Mouse (Mus musculus): ENCODE data around the gene St6galnac5. TPM values are rescaled to one million over a fixed set of nuclear protein-coding genes. Genes with fewer than 3 reads are reported as not detected.

The St6galnac5 gene
- polyA plus RNA-seq, 1 experiment from 2014 or later = 0.09 TPM

DNA sequence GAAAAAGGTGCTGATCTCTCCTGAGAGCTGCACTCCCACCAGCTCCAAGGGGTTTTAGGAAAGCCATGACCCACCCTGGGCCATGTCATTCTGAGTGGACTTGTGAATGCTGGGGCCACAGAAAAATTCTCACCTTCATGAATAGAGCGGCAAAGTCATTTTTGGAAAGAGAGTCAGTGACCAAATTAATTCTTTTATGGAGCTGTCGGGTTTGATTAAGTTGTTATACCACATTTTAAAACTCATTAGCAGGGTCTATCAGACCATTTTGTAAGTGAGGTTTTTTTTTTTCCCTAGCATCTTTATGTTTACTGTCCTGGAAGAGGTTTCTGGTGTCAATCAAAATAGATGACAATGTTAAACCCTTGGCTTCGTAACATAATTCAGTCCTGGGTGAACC, 98.5 kb downstream of the St6galnac5 start:
- Histone ChIP-seq H3K4me1 (replicated peaks) (peaks cover 10% of the 10 kb centered on the region; the same call in 1 of the 2 replicates), H3K36me3 (no peaks in the 10 kb centered on the region), H3K4me2 (no peak overlapping the region), H3K9me3 (replicated peaks) (no peaks in the 10 kb centered on the region), H3K9ac (no peak overlapping the region), H3K27ac (no peak overlapping the region), H3K27me3 (no peaks in the 10 kb centered on the region), H3K4me3 (no peak overlapping the region)
- no peak for ATAC-seq (replicated peaks; ENCODE audit: insufficient number of reproducible peaks, insufficient read depth, low FRiP score, low read depth)
- WGBS = 71% methylated on average over 3 of the region's 3 CpGs

DNA sequence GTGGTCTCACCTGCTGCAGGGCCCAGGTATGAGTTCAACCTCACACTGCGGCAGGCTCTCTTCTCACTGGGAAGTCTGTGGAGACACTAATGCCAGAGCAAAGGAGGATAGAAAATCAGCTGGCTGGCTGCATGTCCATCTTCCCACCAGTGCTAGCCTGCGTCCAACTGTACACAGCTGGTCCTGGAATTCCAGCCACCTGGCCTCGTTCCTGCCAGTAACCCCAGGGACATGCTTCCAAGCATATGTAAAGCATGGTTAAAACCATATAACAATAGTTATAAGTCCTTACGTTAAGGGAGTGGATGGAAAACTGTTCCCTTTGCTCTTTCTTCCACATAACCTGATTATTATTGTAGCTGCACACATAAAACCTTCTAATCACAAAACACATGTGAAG, 100.3 kb downstream of the St6galnac5 start:
- no peaks in the 10 kb centered on the region for H3K36me3 ChIP-seq
- H3K9me3 ChIP-seq (replicated peaks) = no peaks in the 10 kb centered on the region
- H3K4me1 ChIP-seq (replicated peaks) = peaks cover 10% of the 10 kb centered on the region; the same call in 1 of the 2 replicates
- no peaks in the 10 kb centered on the region for H3K27me3 ChIP-seq
- H3K9ac ChIP-seq = no peak overlapping the region
- H3K27ac ChIP-seq = no peak overlapping the region
- no peak overlapping the region for H3K4me3 ChIP-seq
- ATAC-seq (replicated peaks; ENCODE audit: insufficient number of reproducible peaks, insufficient read depth, low FRiP score, low read depth) = no peak
- no peak overlapping the region for H3K4me2 ChIP-seq
- 72% methylated on average over 4 of the region's 4 CpGs for WGBS

DNA sequence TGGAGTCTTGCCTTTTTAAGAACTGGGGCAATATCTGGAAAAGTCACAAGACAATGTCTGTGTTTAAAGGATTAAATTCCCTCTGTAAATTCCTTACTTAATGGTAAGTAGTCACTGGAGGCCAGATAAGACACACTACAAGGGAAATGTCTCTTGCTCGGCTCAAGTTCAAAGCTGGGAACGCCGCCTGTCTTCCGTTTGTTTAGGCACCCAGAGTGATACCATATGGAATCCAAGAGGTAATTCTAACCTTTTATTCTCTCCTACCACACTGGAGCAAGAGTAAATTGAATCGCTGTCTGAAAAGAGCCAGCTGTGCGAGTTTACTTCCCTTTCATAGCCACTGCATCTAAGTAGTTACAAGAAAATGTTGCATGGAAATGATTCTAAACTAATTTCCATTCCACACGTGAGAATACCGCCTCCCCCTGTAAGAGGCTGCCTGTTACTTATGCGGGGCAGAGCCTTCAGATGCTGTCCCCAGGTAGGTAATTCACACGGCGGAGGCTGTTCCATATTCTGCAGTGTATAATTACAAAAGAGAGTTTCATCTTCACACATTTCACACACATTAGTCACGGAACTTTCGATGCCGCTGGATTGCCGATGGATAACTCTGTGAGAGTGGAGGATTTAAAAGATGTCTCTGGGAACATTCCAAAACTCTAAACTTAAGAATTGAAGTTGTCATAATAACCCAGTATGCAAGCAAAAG, 101.8 kb downstream of the St6galnac5 start:
- Histone ChIP-seq H3K9me3 (replicated peaks) (no peaks in the 10 kb centered on the region), H3K9ac (no peak overlapping the region), H3K4me3 (no peak overlapping the region), H3K27ac (no peak overlapping the region), H3K36me3 (no peaks in the 10 kb centered on the region), H3K27me3 (no peaks in the 10 kb centered on the region), H3K4me2 (no peak overlapping the region), H3K4me1 (replicated peaks) (peaks cover 10% of the 10 kb centered on the region; the same call in 1 of the 2 replicates)
- ATAC-seq (replicated peaks; ENCODE audit: insufficient number of reproducible peaks, insufficient read depth, low FRiP score, low read depth) = no peak
- 57% methylated on average over 15 of the region's 15 CpGs for WGBS

DNA sequence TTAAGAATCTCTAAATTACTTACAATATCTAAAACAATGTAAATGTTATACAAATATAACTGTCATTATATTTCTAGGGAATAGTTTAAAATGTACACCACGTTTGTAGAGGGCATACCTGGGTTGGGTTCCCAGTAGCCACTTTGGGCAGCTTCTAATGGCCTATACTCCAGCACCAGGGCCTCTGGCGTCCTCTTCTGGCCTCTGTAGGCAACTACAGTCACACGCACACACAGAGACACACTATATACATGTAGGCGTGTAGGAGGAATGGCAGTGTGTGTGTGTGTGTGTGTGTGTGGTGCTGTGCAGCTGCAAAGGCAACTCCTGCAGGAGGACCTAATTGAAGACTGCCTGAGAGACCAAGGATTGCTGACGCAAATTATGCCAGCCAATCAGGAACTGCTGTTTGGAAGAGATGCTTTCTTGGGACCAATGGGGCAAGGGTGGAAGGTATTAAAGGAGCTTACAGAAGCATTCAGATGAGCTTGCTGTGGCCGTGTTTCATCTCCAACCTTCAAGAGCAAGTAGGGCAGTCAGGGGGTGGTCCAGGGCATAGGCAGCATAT, 106.2 kb downstream of the St6galnac5 start:
- H3K27me3 ChIP-seq = no peaks in the 10 kb centered on the region
- H3K4me3 ChIP-seq = no peak overlapping the region
- H3K36me3 ChIP-seq = no peaks in the 10 kb centered on the region
- H3K4me1 ChIP-seq (replicated peaks) = no peaks in the 10 kb centered on the region
- no peak overlapping the region for H3K27ac ChIP-seq
- no peak overlapping the region for H3K9ac ChIP-seq
- WGBS = 83% methylated on average over 6 of the region's 6 CpGs
- no peak overlapping the region for H3K4me2 ChIP-seq
- no peaks in the 10 kb centered on the region for H3K9me3 ChIP-seq (replicated peaks)
- no peak for ATAC-seq (replicated peaks; ENCODE audit: insufficient number of reproducible peaks, insufficient read depth, low FRiP score, low read depth)

DNA sequence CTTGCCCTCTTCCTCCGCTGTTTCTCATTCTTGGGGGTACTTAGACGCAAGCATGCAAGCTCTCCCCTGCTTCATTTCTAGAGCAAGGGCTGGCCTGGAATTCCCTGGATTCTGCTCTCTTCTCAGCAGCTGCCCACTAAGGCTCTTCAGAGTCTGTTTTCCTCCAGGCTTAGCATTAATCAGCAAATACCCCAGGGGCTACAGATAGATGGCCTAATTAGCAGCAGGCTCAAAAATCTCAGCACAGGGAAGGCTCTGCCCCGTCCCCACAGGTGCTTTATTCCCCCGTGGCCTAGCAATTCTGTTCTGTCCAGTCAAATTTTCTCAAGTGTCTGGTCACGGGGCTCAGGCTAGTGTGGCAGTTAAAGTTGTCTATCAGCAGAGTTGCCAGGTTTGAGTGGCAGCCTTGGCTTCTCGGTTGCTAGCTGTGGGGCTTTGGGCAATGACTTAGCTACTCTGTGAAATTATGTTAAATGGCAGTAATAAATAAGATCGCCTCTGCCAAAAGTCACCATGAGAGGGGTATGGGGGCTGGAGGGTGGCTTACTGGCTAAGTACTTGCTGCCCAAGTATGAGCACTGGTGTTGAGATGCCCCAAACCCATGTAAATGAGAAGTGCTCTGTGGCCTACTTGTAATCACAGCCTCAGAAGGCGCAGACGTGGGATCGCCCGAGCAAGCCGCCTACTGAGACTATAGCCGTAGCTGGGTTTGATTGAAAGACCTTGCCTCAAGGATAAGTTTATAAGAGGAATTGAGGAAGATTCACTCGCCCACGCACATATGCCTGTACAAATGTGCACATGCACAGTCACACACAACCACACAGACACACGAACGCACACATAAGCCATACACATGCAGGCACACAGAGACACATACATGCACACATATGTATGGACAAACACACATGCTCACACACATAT, 107.4 kb downstream of the St6galnac5 start:
- Histone ChIP-seq H3K27me3 (no peaks in the 10 kb centered on the region), H3K9ac (no peak overlapping the region), H3K4me1 (replicated peaks) (no peaks in the 10 kb centered on the region), H3K4me2 (no peak overlapping the region), H3K27ac (no peak overlapping the region), H3K9me3 (replicated peaks) (no peaks in the 10 kb centered on the region), H3K4me3 (no peak overlapping the region), H3K36me3 (no peaks in the 10 kb centered on the region)
- ATAC-seq (replicated peaks; ENCODE audit: insufficient number of reproducible peaks, insufficient read depth, low FRiP score, low read depth) = no peak
- 81% methylated on average over 17 of the region's 17 CpGs for WGBS

DNA sequence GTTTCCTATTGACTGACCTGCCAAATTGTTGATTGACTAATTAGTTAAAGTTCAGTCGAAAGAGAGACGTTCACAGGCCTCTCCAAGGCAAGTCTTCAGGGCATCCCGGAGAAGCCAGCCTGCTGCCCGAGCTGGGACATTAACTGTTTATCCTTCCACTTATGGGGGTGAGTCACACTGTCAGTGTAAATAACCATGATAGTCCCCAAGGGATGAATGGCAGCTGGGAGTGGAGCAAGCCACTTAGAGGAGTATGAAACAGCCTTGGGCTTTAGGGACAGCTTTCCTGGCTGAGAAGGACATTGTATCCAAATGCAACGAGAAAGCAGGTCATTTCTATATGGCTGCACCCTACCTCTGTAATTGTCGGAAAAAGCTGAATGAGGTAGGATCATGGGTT, 109.5 kb downstream of the St6galnac5 start:
- ATAC-seq (replicated peaks; ENCODE audit: insufficient number of reproducible peaks, insufficient read depth, low FRiP score, low read depth) = no peak
- no peaks in the 10 kb centered on the region for H3K9me3 ChIP-seq (replicated peaks)
- no peaks in the 10 kb centered on the region for H3K4me1 ChIP-seq (replicated peaks)
- H3K36me3 ChIP-seq = no peaks in the 10 kb centered on the region
- H3K9ac ChIP-seq = no peak overlapping the region
- no peak overlapping the region for H3K27ac ChIP-seq
- H3K4me3 ChIP-seq = no peak overlapping the region
- no peaks in the 10 kb centered on the region for H3K27me3 ChIP-seq
- no peak overlapping the region for H3K4me2 ChIP-seq
- 69% methylated on average over 6 of the region's 6 CpGs for WGBS

DNA sequence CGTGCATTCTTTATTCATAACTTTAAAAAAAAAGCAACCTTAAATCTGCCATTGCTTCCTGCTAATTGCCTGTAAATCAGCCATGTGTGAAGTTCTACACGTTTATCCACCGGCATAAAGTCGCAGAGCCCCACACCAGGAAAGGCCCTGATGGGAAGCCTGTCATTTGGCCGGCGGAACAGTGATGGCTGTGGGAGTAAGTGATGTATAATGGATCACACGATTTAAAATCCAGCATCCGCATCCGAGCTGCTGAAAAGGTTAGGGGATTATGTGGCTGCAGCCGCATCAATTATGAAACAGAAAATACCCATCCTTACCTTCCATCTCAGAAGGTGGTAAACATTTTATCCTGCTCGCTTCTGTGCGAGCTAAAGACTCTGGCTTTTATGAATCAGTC, 110.0 kb downstream of the St6galnac5 start:
- H3K27me3 ChIP-seq = no peaks in the 10 kb centered on the region
- no peak overlapping the region for H3K4me2 ChIP-seq
- no peaks in the 10 kb centered on the region for H3K4me1 ChIP-seq (replicated peaks)
- WGBS = 87% methylated on average over 12 of the region's 12 CpGs
- H3K4me3 ChIP-seq = no peak overlapping the region
- no peaks in the 10 kb centered on the region for H3K36me3 ChIP-seq
- no peak overlapping the region for H3K27ac ChIP-seq
- ATAC-seq (replicated peaks; ENCODE audit: insufficient number of reproducible peaks, insufficient read depth, low FRiP score, low read depth) = no peak
- no peaks in the 10 kb centered on the region for H3K9me3 ChIP-seq (replicated peaks)
- no peak overlapping the region for H3K9ac ChIP-seq

DNA sequence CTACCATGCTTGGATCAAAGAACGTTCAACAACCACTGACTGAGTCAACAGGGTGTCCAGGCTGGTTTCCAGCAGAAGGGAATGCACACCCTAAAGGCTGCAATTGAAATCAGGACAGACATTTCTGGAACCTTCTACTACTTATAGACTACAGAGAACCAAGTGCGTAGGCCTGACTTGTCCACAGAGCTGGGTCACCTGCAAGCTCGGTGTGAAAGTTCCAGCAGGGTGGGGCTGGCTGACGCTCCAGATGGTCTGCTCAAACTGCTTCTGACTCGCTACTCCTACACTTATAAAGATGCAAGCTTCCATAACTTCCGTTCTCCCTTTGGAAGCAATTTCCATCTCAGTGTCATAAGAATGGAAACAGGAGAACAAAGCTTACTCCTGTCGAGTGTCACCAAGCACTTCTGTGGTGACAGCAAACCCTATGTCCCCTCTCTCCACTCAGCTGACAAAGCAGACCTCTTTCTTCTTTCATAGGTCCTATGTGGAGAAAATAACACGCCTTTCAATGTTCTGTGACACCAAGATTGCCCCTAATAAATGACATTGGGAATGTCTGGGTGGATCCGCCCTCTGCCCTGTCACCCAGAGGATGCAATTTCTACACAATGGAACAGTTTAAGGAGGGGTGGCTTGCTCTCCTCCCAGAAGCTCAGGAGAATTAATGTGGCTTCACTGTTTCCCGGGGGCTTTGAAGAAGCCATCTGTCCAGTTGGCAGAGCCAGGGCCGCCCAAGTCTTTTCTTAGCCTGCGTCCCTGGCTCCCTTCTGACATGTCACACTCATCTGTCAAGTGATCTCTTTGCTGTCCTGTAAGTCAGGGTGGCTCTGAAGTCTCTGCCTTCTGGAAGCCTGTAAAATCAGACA, 114.2 kb downstream of the St6galnac5 start:
- H3K4me3 ChIP-seq = no peak overlapping the region
- no peak overlapping the region for H3K27ac ChIP-seq
- H3K9ac ChIP-seq = no peak overlapping the region
- H3K36me3 ChIP-seq = no peaks in the 10 kb centered on the region
- no peaks in the 10 kb centered on the region for H3K27me3 ChIP-seq
- 57% methylated on average over 12 of the region's 12 CpGs for WGBS
- no peaks in the 10 kb centered on the region for H3K4me1 ChIP-seq (replicated peaks)
- no peaks in the 10 kb centered on the region for H3K9me3 ChIP-seq (replicated peaks)
- no peak for ATAC-seq (replicated peaks; ENCODE audit: insufficient number of reproducible peaks, insufficient read depth, low FRiP score, low read depth)
- H3K4me2 ChIP-seq = no peak overlapping the region

DNA sequence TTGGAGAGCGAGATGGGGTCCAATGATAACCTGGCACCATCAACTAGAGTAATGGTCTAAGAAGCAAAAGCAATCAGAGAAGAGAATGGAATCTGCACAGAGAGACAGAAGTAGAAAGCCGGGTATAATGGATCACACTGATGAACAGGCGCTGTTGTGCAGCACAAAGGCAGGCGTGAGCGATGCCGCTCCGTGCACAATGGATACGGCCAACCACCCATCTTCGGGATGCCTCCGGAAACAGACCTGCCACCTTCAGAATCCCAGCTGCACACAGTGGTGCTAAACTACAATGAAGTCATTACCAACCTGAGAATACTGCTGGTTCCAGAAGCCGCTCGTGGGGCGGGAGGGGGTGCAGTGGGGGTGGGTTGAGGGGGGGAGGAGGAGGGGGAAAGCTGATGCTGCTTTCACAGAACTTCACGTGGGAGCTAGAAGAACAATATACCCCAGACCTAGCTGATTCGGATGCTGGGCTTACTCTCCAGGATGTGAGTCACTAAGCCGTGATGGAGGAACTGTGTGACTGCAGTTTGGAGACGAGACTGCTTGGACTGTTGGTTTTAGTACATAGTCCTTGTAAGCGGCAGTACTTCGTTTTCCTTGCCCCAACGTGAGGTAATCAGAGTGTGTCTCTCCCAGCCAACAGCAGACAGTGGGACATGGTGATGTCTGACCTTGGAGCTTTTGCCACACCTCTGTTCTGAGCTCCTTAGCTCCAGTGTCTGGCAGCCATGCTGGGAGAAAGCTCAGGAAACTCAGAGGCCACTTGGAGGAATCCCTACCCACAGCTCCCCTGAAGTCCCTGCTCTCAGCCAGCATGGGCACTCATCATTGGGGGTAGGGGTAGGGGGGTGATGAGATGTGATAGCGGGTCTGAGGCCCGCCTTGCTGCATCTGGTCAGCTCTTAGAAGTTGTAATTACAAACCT, 115.7 kb downstream of the St6galnac5 start:
- no peak for ATAC-seq (replicated peaks; ENCODE audit: insufficient number of reproducible peaks, insufficient read depth, low FRiP score, low read depth)
- Histone ChIP-seq H3K4me3 (no peak overlapping the region), H3K9ac (no peak overlapping the region), H3K36me3 (no peaks in the 10 kb centered on the region), H3K4me1 (replicated peaks) (no peaks in the 10 kb centered on the region), H3K27ac (no peak overlapping the region), H3K4me2 (no peak overlapping the region), H3K27me3 (no peaks in the 10 kb centered on the region), H3K9me3 (replicated peaks) (no peaks in the 10 kb centered on the region)
- WGBS = 79% methylated on average over 22 of the region's 22 CpGs

DNA sequence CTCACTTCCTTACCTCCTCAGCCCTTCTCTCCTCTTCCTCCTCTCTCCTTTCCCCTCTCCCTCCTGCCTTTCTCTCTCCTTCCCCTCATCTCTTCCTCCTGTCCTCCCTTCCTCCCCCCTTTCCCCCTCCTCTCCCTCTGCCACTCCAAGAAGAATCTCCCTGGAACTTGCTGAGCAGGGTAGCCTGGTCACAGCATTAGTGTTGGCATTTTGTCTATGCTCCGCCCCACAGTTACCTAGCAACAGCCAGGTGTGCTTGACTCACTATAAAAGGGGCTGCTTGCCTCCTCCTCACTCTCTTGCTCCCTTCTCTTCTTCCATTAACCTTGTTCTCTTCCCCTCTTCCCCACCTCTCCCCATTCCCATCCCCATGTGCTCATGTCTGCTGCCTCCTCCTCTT, 120.1 kb downstream of the St6galnac5 start:
- 60% methylated on average over 1 of the region's 1 CpGs for WGBS
- no peaks in the 10 kb centered on the region for H3K36me3 ChIP-seq
- no peak overlapping the region for H3K9ac ChIP-seq
- H3K27ac ChIP-seq = no peak overlapping the region
- no peaks in the 10 kb centered on the region for H3K4me1 ChIP-seq (replicated peaks)
- no peaks in the 10 kb centered on the region for H3K27me3 ChIP-seq
- no peak for ATAC-seq (replicated peaks; ENCODE audit: insufficient number of reproducible peaks, insufficient read depth, low FRiP score, low read depth)
- no peak overlapping the region for H3K4me2 ChIP-seq
- H3K9me3 ChIP-seq (replicated peaks) = no peaks in the 10 kb centered on the region
- no peak overlapping the region for H3K4me3 ChIP-seq
